Mouse (Mus musculus) C2C12 (cell line): ENCODE data around the gene Mars2.

Experiments
- CEBPB ChIP-seq: IDR thresholded peaks from one replicate; pipeline ENCODE4 v1.6.1; 2011; ENCODE audit warnings: low read depth, mild to moderate bottlenecking, control low read depth, moderate library complexity
- CTCF ChIP-seq: IDR thresholded peaks from one replicate; pipeline ENCODE4 v1.5.1; 2011; ENCODE audit not compliant: control insufficient read depth, insufficient read depth, insufficient read length
- MAX ChIP-seq: IDR thresholded peaks from one replicate; pipeline ENCODE4 v1.6.1; 2011; ENCODE audit warnings: mild to moderate bottlenecking, control low read depth
- MYOD1 ChIP-seq: IDR thresholded peaks from one replicate; pipeline ENCODE4 v1.6.1; 2011; ENCODE audit warnings: low read depth; ENCODE audit not compliant: control insufficient read depth, insufficient read length
- MYOG ChIP-seq: IDR thresholded peaks from one replicate; pipeline ENCODE4 v1.6.1; 2011; ENCODE audit not compliant: control insufficient read depth, insufficient read length; ENCODE audit errors: extremely low read depth
- USF1 ChIP-seq: IDR thresholded peaks from one replicate; pipeline ENCODE4 v1.6.1; 2011; ENCODE audit warnings: low read depth, mild to moderate bottlenecking, control low read depth, moderate library complexity

- TF ChIP-seq CTCF, result no peak
- TF ChIP-seq USF1, result no peak
- no peak for TF ChIP-seq MYOG
- no peak for TF ChIP-seq MAX
- no peak for TF ChIP-seq MYOD1
- no peak for TF ChIP-seq CEBPB
Observed at GRCm38 (mm10) chr1:55279081-55279480, 42.1 kb downstream of the Mars2 start.
